Mouse (Mus musculus) thymus, postnatal 0 days (tissue): ENCODE measurements around the gene Arid4b. TPM values are rescaled to one million over a fixed set of nuclear protein-coding genes. Genes with fewer than 3 reads are reported as not detected.
"Not testable (repeated sequence)": the region's sequence is repeated elsewhere in the genome, so short reads cannot be mapped to it uniquely, and the experiment has no call there.

Experiments used
- DNase-seq: peaks from one replicate; pipeline ENCODE4 v3.0.0-alpha.2; 2015; ENCODE audit warnings: low spot score
- polyA plus RNA-seq: library from polyadenylated mRNA; unstranded; fragments of >200 nt; fragmentation: Nextera tagmentation; extraction: Ambion mirVana; gene quantifications from 2 replicates; pipeline ENCODE4 v1.2.1, GENCODE M21; 2015

The Arid4b gene
- 55.5 and 75.2 TPM in 2 replicates for polyA plus RNA-seq

- DNase-seq = peak; percentile 96
Observed at GRCm38 (mm10) chr13:14063013-14063941, at the start of gene Arid4b, which contains the start of gene Ggps1. Arid4b (plus strand) TSS chr13:14063232. Ggps1 (minus strand) TSS chr13:14063488.

GRCm38 (mm10) chr13:14014001-14014400 is 49.0 kb upstream of the Arid4b start:
- DNase-seq = no peak

- DNase-seq = no peak
Observed at GRCm38 (mm10) chr13:14014540-14014939, 48.5 kb upstream of the Arid4b start.

GRCm38 (mm10) chr13:14015609-14016008 is 47.4 kb upstream of the Arid4b start:
- DNase-seq = no peak

GRCm38 (mm10) chr13:14018283-14018682 is 44.7 kb upstream of the Arid4b start:
- DNase-seq = no peak

GRCm38 (mm10) chr13:14018852-14019251 is 44.2 kb upstream of the Arid4b start:
- no peak for DNase-seq

GRCm38 (mm10) chr13:14021417-14021816 is 41.6 kb upstream of the Arid4b start:
- not testable (repeated sequence) for DNase-seq

- DNase-seq = no peak
Observed at GRCm38 (mm10) chr13:14025554-14025953, 37.5 kb upstream of the Arid4b start.

- no peak for DNase-seq
Observed at GRCm38 (mm10) chr13:14026154-14026820, 36.7 kb upstream of the Arid4b start.

- DNase-seq = no peak
Observed at GRCm38 (mm10) chr13:14033309-14034072, 29.5 kb upstream of the Arid4b start.

- DNase-seq = no peak
Observed at GRCm38 (mm10) chr13:14034073-14034348, 29.0 kb upstream of the Arid4b start.

GRCm38 (mm10) chr13:14035352-14035751 is 27.7 kb upstream of the Arid4b start:
- not testable (repeated sequence) for DNase-seq

GRCm38 (mm10) chr13:14035875-14036630 is 27.0 kb upstream of the Arid4b start:
- DNase-seq = no peak

- DNase-seq = peak; percentile 9
Observed at GRCm38 (mm10) chr13:14038911-14039291, 24.1 kb upstream of the Arid4b start.

GRCm38 (mm10) chr13:14039292-14039965 is 23.6 kb upstream of the Arid4b start, which contains the start of gene Tbce:
Tbce (minus strand) TSS chr13:14039638.
- DNase-seq = peak; percentile 94

GRCm38 (mm10) chr13:14040186-14040585 is 22.8 kb upstream of the Arid4b start:
- peak; percentile 6 for DNase-seq

GRCm38 (mm10) chr13:14043851-14044250 is 19.2 kb upstream of the Arid4b start:
- no peak for DNase-seq

- DNase-seq = no peak
Observed at GRCm38 (mm10) chr13:14044521-14044920, 18.5 kb upstream of the Arid4b start.

- no peak for DNase-seq
Observed at GRCm38 (mm10) chr13:14049878-14050277, 13.2 kb upstream of the Arid4b start.

- no peak for DNase-seq
Observed at GRCm38 (mm10) chr13:14056801-14057200, 6.2 kb upstream of the Arid4b start.
